Mouse (Mus musculus): ENCODE results near the gene Rasgrf1. TPM values are rescaled to one million over a fixed set of nuclear protein-coding genes. Genes with fewer than 3 reads are reported as not detected.

The Rasgrf1 gene
- polyA plus RNA-seq, 1 experiment from 2014 or later, result 0.08 TPM

GRCm38 (mm10) chr9:89976366-89976940 lies 66.7 kb downstream of the Rasgrf1 start:
- Histone ChIP-seq H3K9me3 (ENCODE audit: control insufficient read depth, low read length) (no peaks in the 10 kb centered on the region), H3K4me3 (ENCODE audit: low read depth, low read length) (no peak overlapping the region), H3K27me3 (ENCODE audit: control insufficient read depth, insufficient read depth, low read length) (no peaks in the 10 kb centered on the region), H3K4me2 (ENCODE audit: low read depth, severe bottlenecking) (no peak overlapping the region), H3K4me1 (ENCODE audit: control insufficient read depth, insufficient read depth, low read length) (no peaks in the 10 kb centered on the region), H3K27ac (replicated peaks; ENCODE audit: low read depth, low read length) (no peak overlapping the region), H3K36me3 (ENCODE audit: control insufficient read depth, insufficient read depth, low read length) (no peaks in the 10 kb centered on the region), H3K9ac (ENCODE audit: low read length) (no peak overlapping the region)
- 79% methylated on average over 6 of the region's 6 CpGs for WGBS
- DNase-seq (ENCODE audit: low spot score), result no peak
- ATAC-seq (ENCODE audit: insufficient number of reproducible peaks, low FRiP score, low TSS enrichment, low read depth), result no peak

GRCm38 (mm10) chr9:89979248-89979647 lies 69.5 kb downstream of the Rasgrf1 start:
- Histone ChIP-seq H3K4me2 (ENCODE audit: low read depth, severe bottlenecking) (no peak overlapping the region), H3K4me3 (ENCODE audit: low read depth, low read length) (no peak overlapping the region), H3K4me1 (ENCODE audit: control insufficient read depth, insufficient read depth, low read length) (no peaks in the 10 kb centered on the region), H3K9me3 (ENCODE audit: control insufficient read depth, low read length) (no peaks in the 10 kb centered on the region), H3K36me3 (ENCODE audit: control insufficient read depth, insufficient read depth, low read length) (no peaks in the 10 kb centered on the region), H3K27ac (replicated peaks; ENCODE audit: low read depth, low read length) (no peak overlapping the region), H3K9ac (ENCODE audit: low read length) (no peak overlapping the region), H3K27me3 (ENCODE audit: control insufficient read depth, insufficient read depth, low read length) (no peaks in the 10 kb centered on the region)
- WGBS, result 28% methylated on average over 3 of the region's 3 CpGs
- ATAC-seq (ENCODE audit: insufficient number of reproducible peaks, low FRiP score, low TSS enrichment, low read depth), result no peak
- DNase-seq (ENCODE audit: low spot score), result no peak

GRCm38 (mm10) chr9:89982256-89982655 lies 72.5 kb downstream of the Rasgrf1 start:
- Histone ChIP-seq H3K9ac (ENCODE audit: low read length) (no peak overlapping the region), H3K4me2 (ENCODE audit: low read depth, severe bottlenecking) (no peak overlapping the region), H3K36me3 (ENCODE audit: control insufficient read depth, insufficient read depth, low read length) (no peaks in the 10 kb centered on the region), H3K27ac (replicated peaks; ENCODE audit: low read depth, low read length) (no peak overlapping the region), H3K27me3 (ENCODE audit: control insufficient read depth, insufficient read depth, low read length) (no peaks in the 10 kb centered on the region), H3K4me1 (ENCODE audit: control insufficient read depth, insufficient read depth, low read length) (no peaks in the 10 kb centered on the region), H3K4me3 (ENCODE audit: low read depth, low read length) (no peak overlapping the region), H3K9me3 (ENCODE audit: control insufficient read depth, low read length) (no peaks in the 10 kb centered on the region)
- DNase-seq (ENCODE audit: low spot score) (no peak), ATAC-seq (ENCODE audit: insufficient number of reproducible peaks, low FRiP score, low TSS enrichment, low read depth) (no peak)
- WGBS, result 71% methylated on average over 1 of the region's 1 CpGs

- no peak overlapping the region for H3K27ac ChIP-seq (replicated peaks; ENCODE audit: low read depth, low read length)
- H3K36me3 ChIP-seq (ENCODE audit: control insufficient read depth, insufficient read depth, low read length), result no peaks in the 10 kb centered on the region
- H3K4me2 ChIP-seq (ENCODE audit: low read depth, severe bottlenecking), result no peak overlapping the region
These were observed 78.3 kb downstream of the Rasgrf1 start for GRCm38 (mm10) chr9:89988053-89988452.

GRCm38 (mm10) chr9:89988811-89989528 lies 79.3 kb downstream of the Rasgrf1 start:
- no peak overlapping the region for H3K9ac ChIP-seq (ENCODE audit: low read length)
- no peak for ATAC-seq (ENCODE audit: insufficient number of reproducible peaks, low FRiP score, low TSS enrichment, low read depth)
- no peak overlapping the region for H3K4me2 ChIP-seq (ENCODE audit: low read depth, severe bottlenecking)
- H3K36me3 ChIP-seq (ENCODE audit: control insufficient read depth, insufficient read depth, low read length), result no peaks in the 10 kb centered on the region
- whole genome bisulfite sequencing, result 81% methylated on average over 10 of the region's 10 CpGs
- DNase-seq (ENCODE audit: low spot score), result no peak
- no peaks in the 10 kb centered on the region for H3K27me3 ChIP-seq (ENCODE audit: control insufficient read depth, insufficient read depth, low read length)
- no peaks in the 10 kb centered on the region for H3K9me3 ChIP-seq (ENCODE audit: control insufficient read depth, low read length)
- no peak overlapping the region for H3K4me3 ChIP-seq (ENCODE audit: low read depth, low read length)
- no peaks in the 10 kb centered on the region for H3K4me1 ChIP-seq (ENCODE audit: control insufficient read depth, insufficient read depth, low read length)
- H3K27ac ChIP-seq (replicated peaks; ENCODE audit: low read depth, low read length), result no peak overlapping the region

More at GRCm38 (mm10) chr9:89988053-89988452, 78.3 kb downstream of the Rasgrf1 start:
- Histone ChIP-seq H3K4me3 (ENCODE audit: low read depth, low read length) (no peak overlapping the region), H3K9me3 (ENCODE audit: control insufficient read depth, low read length) (no peaks in the 10 kb centered on the region), H3K27me3 (ENCODE audit: control insufficient read depth, insufficient read depth, low read length) (no peaks in the 10 kb centered on the region), H3K4me1 (ENCODE audit: control insufficient read depth, insufficient read depth, low read length) (no peaks in the 10 kb centered on the region), H3K9ac (ENCODE audit: low read length) (no peak overlapping the region)
- ATAC-seq (ENCODE audit: insufficient number of reproducible peaks, low FRiP score, low TSS enrichment, low read depth) (no peak), DNase-seq (ENCODE audit: low spot score) (no peak)
- 87% methylated on average over 3 of the region's 3 CpGs for WGBS

- Histone ChIP-seq H3K4me3 (ENCODE audit: low read depth, low read length) (no peak overlapping the region), H3K27me3 (ENCODE audit: control insufficient read depth, insufficient read depth, low read length) (no peaks in the 10 kb centered on the region), H3K27ac (replicated peaks; ENCODE audit: low read depth, low read length) (no peak overlapping the region), H3K4me2 (ENCODE audit: low read depth, severe bottlenecking) (no peak overlapping the region), H3K9ac (ENCODE audit: low read length) (no peak overlapping the region), H3K36me3 (ENCODE audit: control insufficient read depth, insufficient read depth, low read length) (no peaks in the 10 kb centered on the region), H3K9me3 (ENCODE audit: control insufficient read depth, low read length) (no peaks in the 10 kb centered on the region), H3K4me1 (ENCODE audit: control insufficient read depth, insufficient read depth, low read length) (no peaks in the 10 kb centered on the region)
- WGBS, result 82% methylated on average over 3 of the region's 3 CpGs
- ATAC-seq (ENCODE audit: insufficient number of reproducible peaks, low FRiP score, low TSS enrichment, low read depth), result no peak
- no peak for DNase-seq (ENCODE audit: low spot score)
These were observed 96.7 kb downstream of the Rasgrf1 start for GRCm38 (mm10) chr9:90006432-90006831.

- Histone ChIP-seq H3K9me3 (ENCODE audit: control insufficient read depth, low read length) (no peaks in the 10 kb centered on the region), H3K9ac (ENCODE audit: low read length) (no peak overlapping the region), H3K4me3 (ENCODE audit: low read depth, low read length) (no peak overlapping the region), H3K27ac (replicated peaks; ENCODE audit: low read depth, low read length) (no peak overlapping the region), H3K27me3 (ENCODE audit: control insufficient read depth, insufficient read depth, low read length) (no peaks in the 10 kb centered on the region), H3K36me3 (ENCODE audit: control insufficient read depth, insufficient read depth, low read length) (no peaks in the 10 kb centered on the region), H3K4me2 (ENCODE audit: low read depth, severe bottlenecking) (no peak overlapping the region), H3K4me1 (ENCODE audit: control insufficient read depth, insufficient read depth, low read length) (no peaks in the 10 kb centered on the region)
- no peak for ATAC-seq (ENCODE audit: insufficient number of reproducible peaks, low FRiP score, low TSS enrichment, low read depth)
- WGBS, result 51% methylated on average over 2 of the region's 2 CpGs
- no peak for DNase-seq (ENCODE audit: low spot score)
These were observed 97.4 kb downstream of the Rasgrf1 start for GRCm38 (mm10) chr9:90007094-90007493.

- H3K27me3 ChIP-seq (ENCODE audit: control insufficient read depth, insufficient read depth, low read length), result no peaks in the 10 kb centered on the region
- no peaks in the 10 kb centered on the region for H3K4me1 ChIP-seq (ENCODE audit: control insufficient read depth, insufficient read depth, low read length)
- no peaks in the 10 kb centered on the region for H3K9me3 ChIP-seq (ENCODE audit: control insufficient read depth, low read length)
- DNase-seq (ENCODE audit: low spot score) (no peak), ATAC-seq (ENCODE audit: insufficient number of reproducible peaks, low FRiP score, low TSS enrichment, low read depth) (no peak)
- no peak overlapping the region for H3K9ac ChIP-seq (ENCODE audit: low read length)
- H3K36me3 ChIP-seq (ENCODE audit: control insufficient read depth, insufficient read depth, low read length), result no peaks in the 10 kb centered on the region
- H3K4me2 ChIP-seq (ENCODE audit: low read depth, severe bottlenecking), result no peak overlapping the region
- H3K4me3 ChIP-seq (ENCODE audit: low read depth, low read length), result no peak overlapping the region
- no peak overlapping the region for H3K27ac ChIP-seq (replicated peaks; ENCODE audit: low read depth, low read length)
- 87% methylated on average over 6 of the region's 6 CpGs for WGBS
These were observed 98.4 kb downstream of the Rasgrf1 start for GRCm38 (mm10) chr9:90008138-90008537.
